Mouse (Mus musculus) lung, embryonic 15.5 days (tissue): Measurements from ENCODE around the gene Gnmt. TPM values are rescaled to one million over a fixed set of nuclear protein-coding genes. Genes with fewer than 3 reads are reported as not detected.

Source experiments
- ATAC-seq: fragments of 200-750 bp; cut with Nextera tagmentation; 2 replicates; pipeline ENCODE4 v1.8.0; 2017; ENCODE audit warnings: moderate number of reproducible peaks, borderline replicate concordance; ENCODE audit not compliant: low FRiP score, low TSS enrichment; ENCODE audit errors: extremely low read depth
- H3K27ac ChIP-seq: fragments of 300-500 bp; sonication (generic); 2 replicates; pipeline ENCODE4 v1.5.1; 2015; ENCODE audit warnings: moderate library complexity, mild to moderate bottlenecking, inconsistent platforms
- H3K27me3 ChIP-seq: fragments of 300-500 bp; sonication (generic); 2 replicates; pipeline ENCODE4 v1.6.1; 2015; ENCODE audit warnings: inconsistent platforms
- H3K36me3 ChIP-seq: fragments of 300-500 bp; sonication (generic); 2 replicates; pipeline ENCODE4 v1.6.1; 2015; ENCODE audit warnings: inconsistent platforms
- H3K4me1 ChIP-seq: fragments of 300-500 bp; sonication (generic); 2 replicates; pipeline ENCODE4 v1.6.1; 2015; ENCODE audit warnings: inconsistent platforms
- H3K4me2 ChIP-seq: fragments of 300-500 bp; sonication (generic); 2 replicates; pipeline ENCODE4 v1.6.1; 2015; ENCODE audit warnings: inconsistent platforms, mild to moderate bottlenecking, moderate library complexity
- H3K4me3 ChIP-seq: fragments of 300-500 bp; sonication (generic); 2 replicates; pipeline ENCODE4 v1.5.1; 2015; ENCODE audit warnings: mild to moderate bottlenecking, inconsistent platforms
- H3K9ac ChIP-seq: fragments of 300-500 bp; sonication (generic); 2 replicates; pipeline ENCODE4 v1.6.1; 2015; ENCODE audit warnings: inconsistent platforms
- H3K9me3 ChIP-seq: fragments of 300-500 bp; sonication (generic); 2 replicates; pipeline ENCODE4 v1.6.1; 2016; ENCODE audit warnings: inconsistent platforms
- WGBS: fragments of 180-500 bp; shearing (Covaris S2); methylation state at CpG from one replicate; pipeline ENCODE4 v1.1.7; 2015; 5-methylcytosine and 5-hydroxymethylcytosine counted together
- polyA plus RNA-seq: library from polyadenylated mRNA; unstranded; fragments of >200 nt; fragmentation: Nextera tagmentation; extraction: Ambion mirVana; gene quantifications from 2 replicates; pipeline ENCODE4 v1.2.1, GENCODE M21; 2015

Gene Gnmt
- polyA plus RNA-seq, 1 experiment from 2014 or later: 1.3 TPM

GRCm38 (mm10) chr17:46713849-46714248, 15.1 kb downstream of the Gnmt start:
- Histone ChIP-seq H3K27me3 (no peaks in the 10 kb centered on the region), H3K9me3 (no peaks in the 10 kb centered on the region), H3K27ac (no peak overlapping the region), H3K36me3 (peaks cover 36% of the 10 kb centered on the region), H3K4me2 (no peak overlapping the region), H3K4me3 (no peak overlapping the region), H3K4me1 (peaks cover 14% of the 10 kb centered on the region), H3K9ac (no peak overlapping the region)
- WGBS: 86% methylated on average over 9 of the region's 9 CpGs
- ATAC-seq: no peak

- WGBS: 52% methylated on average over 7 of the region's 7 CpGs
- no peak for ATAC-seq
Measured at GRCm38 (mm10) chr17:46712442-46712841, 16.5 kb downstream of the Gnmt start.

GRCm38 (mm10) chr17:46711612-46712271, 17.2 kb downstream of the Gnmt start:
- Histone ChIP-seq H3K9me3 (no peaks in the 10 kb centered on the region), H3K4me1 (peaks cover 14% of the 10 kb centered on the region), H3K27ac (peak overlapping the region; percentile 65), H3K9ac (peak overlapping the region; percentile 91), H3K36me3 (peaks cover 32% of the 10 kb centered on the region), H3K27me3 (no peaks in the 10 kb centered on the region), H3K4me3 (peak overlapping the region; percentile 85), H3K4me2 (peak overlapping the region; percentile 83)
- under 1% methylated on average over 76 of the region's 76 CpGs for WGBS
- ATAC-seq: peak; percentile 62

More at GRCm38 (mm10) chr17:46712442-46712841, 16.5 kb downstream of the Gnmt start:
- no peaks in the 10 kb centered on the region for H3K9me3 ChIP-seq
- peak overlapping the region; percentile 83 for H3K4me2 ChIP-seq
- peak overlapping the region; percentile 91; the same call in 1 of the 2 replicates for H3K9ac ChIP-seq
- H3K4me3 ChIP-seq: peak overlapping the region; percentile 85
- peaks cover 14% of the 10 kb centered on the region for H3K4me1 ChIP-seq
- no peaks in the 10 kb centered on the region for H3K27me3 ChIP-seq
- H3K36me3 ChIP-seq: peaks cover 36% of the 10 kb centered on the region
- H3K27ac ChIP-seq: no peak overlapping the region

- Histone ChIP-seq H3K36me3 (peaks cover 26% of the 10 kb centered on the region), H3K9me3 (no peaks in the 10 kb centered on the region), H3K27ac (peak within 1 kb of the TSS; percentile 65), H3K4me2 (peak within 1 kb of the TSS; percentile 83), H3K9ac (peak within 1 kb of the TSS; percentile 91), H3K4me1 (peaks cover 14% of the 10 kb centered on the region), H3K27me3 (no peaks in the 10 kb centered on the region), H3K4me3 (peak within 1 kb of the TSS; percentile 85)
- 6% methylated on average over 36 of the region's 36 CpGs for WGBS
- ATAC-seq: peak; percentile 83
Measured at GRCm38 (mm10) chr17:46710959-46711597, 17.9 kb downstream of the Gnmt start, which contains the start of gene Pex6. Pex6 (plus strand) TSS chr17:46711463.

GRCm38 (mm10) chr17:46706375-46707089, 22.4 kb downstream of the Gnmt start:
- no peaks in the 10 kb centered on the region for H3K36me3 ChIP-seq
- no peaks in the 10 kb centered on the region for H3K27me3 ChIP-seq
- 86% methylated on average over 14 of the region's 14 CpGs for WGBS

GRCm38 (mm10) chr17:46704887-46705835, 23.8 kb downstream of the Gnmt start, which contains the start of gene Ppp2r5d:
Ppp2r5d (minus strand) TSS chr17:46705111.
- Histone ChIP-seq H3K27ac (peak within 1 kb of the TSS; percentile 96), H3K9ac (peak within 1 kb of the TSS; percentile 87), H3K27me3 (no peaks in the 10 kb centered on the region), H3K4me1 (peaks cover 30% of the 10 kb centered on the region), H3K9me3 (no peaks in the 10 kb centered on the region), H3K36me3 (no peaks in the 10 kb centered on the region), H3K4me3 (peak within 1 kb of the TSS; percentile 83), H3K4me2 (peak within 1 kb of the TSS; percentile 79)
- under 1% methylated on average over 48 of the region's 48 CpGs for WGBS
- ATAC-seq: peak; percentile 94

More at GRCm38 (mm10) chr17:46706375-46707089, 22.4 kb downstream of the Gnmt start:
- Histone ChIP-seq H3K9me3 (no peaks in the 10 kb centered on the region), H3K4me1 (peaks cover 28% of the 10 kb centered on the region), H3K9ac (no peak overlapping the region), H3K27ac (no peak overlapping the region), H3K4me2 (no peak overlapping the region), H3K4me3 (no peak overlapping the region)
- no peak for ATAC-seq

GRCm38 (mm10) chr17:46703971-46704886, 24.7 kb downstream of the Gnmt start:
- no peaks in the 10 kb centered on the region for H3K9me3 ChIP-seq
- no peaks in the 10 kb centered on the region for H3K27me3 ChIP-seq
- peak; percentile 88 for ATAC-seq
- H3K27ac ChIP-seq: peak overlapping the region; percentile 96
- peaks cover 5% of the 10 kb centered on the region for H3K36me3 ChIP-seq
- WGBS: 2% methylated on average over 38 of the region's 41 CpGs
- H3K4me3 ChIP-seq: peak overlapping the region; percentile 83
- H3K4me2 ChIP-seq: peak overlapping the region; percentile 79
- peaks cover 30% of the 10 kb centered on the region for H3K4me1 ChIP-seq
- H3K9ac ChIP-seq: peak overlapping the region; percentile 87

DNA sequence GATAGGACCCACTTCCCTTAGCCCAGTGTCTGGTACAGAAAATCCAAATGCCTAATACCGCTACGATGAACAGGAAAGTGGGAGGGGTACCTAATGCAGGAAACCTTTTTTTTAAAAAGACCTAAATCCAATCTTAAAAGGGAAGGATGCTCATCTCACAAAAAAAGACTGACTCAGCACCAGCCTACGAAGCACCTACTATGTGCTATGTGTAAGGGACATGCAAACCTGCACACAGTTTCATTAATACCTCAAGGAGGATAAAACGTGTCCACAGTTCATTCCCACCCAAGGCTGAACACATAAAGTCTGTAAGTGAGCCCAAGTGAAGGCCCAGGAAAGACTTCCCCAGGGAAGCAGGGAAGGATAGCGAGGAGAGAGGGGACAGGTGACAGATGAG, 26.5 kb downstream of the Gnmt start:
- Histone ChIP-seq H3K4me2 (peak overlapping the region; percentile 79), H3K4me3 (no peak overlapping the region)

DNA sequence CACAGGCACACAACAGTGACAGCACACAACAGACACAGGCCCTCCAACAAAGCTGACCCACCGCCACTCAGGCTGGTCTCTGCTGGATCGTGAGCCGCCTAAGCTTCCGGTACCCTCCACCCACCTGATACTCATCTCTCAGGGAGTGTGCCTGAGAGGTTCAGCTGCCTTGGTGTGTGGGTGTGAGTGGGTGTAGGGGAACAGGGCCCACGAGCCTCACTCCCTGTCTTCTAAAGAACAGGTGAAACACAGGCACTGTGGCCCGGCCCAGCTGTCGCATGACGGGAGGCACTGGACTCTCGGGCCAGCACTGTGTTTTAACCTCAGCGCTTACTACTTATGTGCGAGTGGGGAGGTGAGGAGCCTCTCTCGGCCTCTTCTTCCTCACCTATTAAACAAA, 26.9 kb downstream of the Gnmt start:
- no peak overlapping the region for H3K4me2 ChIP-seq
- H3K36me3 ChIP-seq: peaks cover 13% of the 10 kb centered on the region
- WGBS: 82% methylated on average over 12 of the region's 12 CpGs
- no peaks in the 10 kb centered on the region for H3K27me3 ChIP-seq
- H3K9ac ChIP-seq: no peak overlapping the region
- H3K27ac ChIP-seq: no peak overlapping the region
- no peak overlapping the region for H3K4me3 ChIP-seq
- peaks cover 30% of the 10 kb centered on the region for H3K4me1 ChIP-seq
- ATAC-seq: no peak
- no peaks in the 10 kb centered on the region for H3K9me3 ChIP-seq

More for the DNA sequence above, 26.5 kb downstream of the Gnmt start:
- Histone ChIP-seq H3K9me3 (no peaks in the 10 kb centered on the region), H3K27ac (no peak overlapping the region), H3K9ac (peak overlapping the region; percentile 11; the same call in 1 of the 2 replicates), H3K36me3 (peaks cover 12% of the 10 kb centered on the region), H3K27me3 (no peaks in the 10 kb centered on the region), H3K4me1 (peaks cover 30% of the 10 kb centered on the region)
- no peak for ATAC-seq
- 83% methylated on average over 5 of the region's 5 CpGs for WGBS

DNA sequence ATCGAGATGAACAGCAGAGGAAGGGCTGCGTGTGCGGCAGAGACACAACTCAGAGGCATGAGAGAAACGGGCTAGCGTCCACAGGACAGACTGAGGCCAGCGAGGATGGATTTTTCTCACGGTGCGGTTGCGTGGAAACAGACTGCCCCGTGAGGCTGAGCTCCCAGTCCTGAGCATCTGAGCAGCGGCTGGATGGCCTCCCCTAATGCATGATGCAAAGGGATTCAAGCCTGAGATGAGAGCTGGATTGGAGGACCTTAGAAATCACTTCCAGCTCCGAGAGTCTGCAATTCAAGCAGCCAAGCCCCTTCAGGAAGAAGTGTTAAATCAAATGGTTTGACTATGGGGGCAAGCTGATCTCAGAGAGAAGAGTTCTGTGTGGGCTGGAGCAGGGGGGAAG, 27.5 kb downstream of the Gnmt start:
- Histone ChIP-seq H3K27me3 (no peaks in the 10 kb centered on the region), H3K4me2 (no peak overlapping the region), H3K9me3 (no peaks in the 10 kb centered on the region), H3K27ac (no peak overlapping the region), H3K4me3 (no peak overlapping the region), H3K36me3 (peaks cover 13% of the 10 kb centered on the region), H3K9ac (no peak overlapping the region), H3K4me1 (peaks cover 30% of the 10 kb centered on the region)
- 73% methylated on average over 12 of the region's 12 CpGs for WGBS
- no peak for ATAC-seq
